Mouse (Mus musculus): Measurements from ENCODE around the gene Psma3. TPM values are rescaled to one million over a fixed set of nuclear protein-coding genes. Genes with fewer than 3 reads are reported as not detected.

Gene Psma3
- 28.2 and 35.6 TPM in 2 replicates for polyA plus RNA-seq (2012; rRNA removed)

DNA sequence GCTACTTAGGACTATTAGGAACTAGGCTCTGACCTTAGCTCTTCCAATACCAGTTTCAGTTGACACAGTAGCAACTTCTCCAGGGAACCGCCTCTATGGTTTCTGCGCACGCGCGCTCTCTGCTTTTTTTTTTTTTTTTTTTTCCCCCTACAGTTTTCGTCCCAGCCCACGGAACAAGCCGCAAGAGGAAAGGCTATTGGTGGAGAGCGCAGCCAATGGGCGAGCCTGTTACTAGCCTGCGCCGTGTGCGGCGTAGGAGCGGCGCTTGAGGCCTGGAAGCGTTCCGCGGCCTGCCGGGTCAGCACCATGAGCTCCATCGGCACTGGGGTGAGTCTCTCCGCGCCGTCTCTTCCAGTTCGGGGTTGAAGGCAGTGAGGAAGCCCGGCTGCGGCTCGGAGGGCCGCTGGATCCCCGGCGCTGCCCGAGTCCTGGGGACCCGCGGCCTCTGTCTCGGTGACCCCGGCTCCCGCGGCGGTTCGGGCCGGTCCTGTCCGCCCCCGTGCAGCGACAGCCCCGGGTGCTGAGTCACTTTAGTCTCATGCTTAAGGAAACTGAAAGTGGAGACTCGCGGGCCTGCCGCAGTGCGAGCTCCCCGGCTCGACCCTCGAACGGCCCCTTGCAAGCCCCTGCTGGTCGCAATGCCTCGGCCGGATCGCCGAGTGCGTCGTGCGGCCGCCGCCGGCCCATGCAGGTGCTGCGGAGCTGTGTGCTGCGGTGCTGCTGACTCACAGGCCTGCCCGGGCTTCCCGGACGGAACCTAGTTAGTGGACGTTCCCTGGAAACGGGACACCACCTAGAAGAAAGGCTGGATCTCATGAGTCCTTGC lies at the start of gene Psma3:
TSS of gene Psma3 (plus strand) at position 181 of the 826 bp plus-strand sequence.
- Histone ChIP-seq H3K27me3 (ENCODE audit: control insufficient read depth, insufficient read depth, low read length) (no peaks in the 10 kb centered on the region), H3K4me1 (replicated peaks; ENCODE audit: control insufficient read depth, insufficient read depth, low read length) (peaks cover 6% of the 10 kb centered on the region), H3K36me3 (ENCODE audit: control insufficient read depth, insufficient read depth, low read length) (0 out of 2 replicates have a peak, but pooled peaks cover 5% of the 10 kb centered on the region), H3K27ac (ENCODE audit: control insufficient read depth, insufficient read depth, low read length) (peak within 1 kb of the TSS; percentile 68), H3K4me3 (ENCODE audit: control insufficient read depth, insufficient read depth, low read length) (peak within 1 kb of the TSS; percentile 62)
- DNase-seq, result peak; percentile 88
- TF ChIP-seq POLR2A (IDR thresholded peaks at IDR 0.05; ENCODE audit: control insufficient read depth, extremely low read depth, insufficient read depth, low read length, poor library complexity) (peak; percentile 77), CTCF (IDR thresholded peaks at IDR 0.05; ENCODE audit: borderline replicate concordance, control insufficient read depth, extremely low read depth, insufficient read depth, low read length, poor library complexity) (no peak)
- WGBS, result under 1% methylated on average over 71 of the region's 71 CpGs

DNA sequence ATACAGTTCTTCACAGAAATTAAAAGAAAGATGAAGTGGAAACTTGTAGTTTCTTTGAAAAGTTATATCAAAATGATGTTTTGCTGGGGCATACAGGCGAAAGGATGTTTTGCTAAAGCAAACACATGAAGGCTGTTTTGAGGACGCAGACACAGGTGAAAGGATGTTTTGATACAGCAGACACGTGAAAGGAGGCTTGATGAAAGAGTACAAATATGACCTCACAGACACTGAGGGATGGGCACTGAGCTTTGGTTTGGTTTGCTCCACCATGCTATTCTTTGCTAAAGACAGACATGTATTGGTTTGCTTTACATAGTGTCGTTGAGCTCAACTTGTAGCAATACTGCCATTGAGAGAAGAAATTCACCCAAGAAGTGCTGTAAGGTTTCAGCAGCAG lies 44.6 kb upstream of the Psma3 start:
- Histone ChIP-seq H3K4me3 (ENCODE audit: control insufficient read depth, insufficient read depth, low read length) (no peak overlapping the region), H3K27me3 (ENCODE audit: control insufficient read depth, insufficient read depth, low read length) (no peaks in the 10 kb centered on the region), H3K36me3 (ENCODE audit: control insufficient read depth, insufficient read depth, low read length) (no peaks in the 10 kb centered on the region), H3K27ac (ENCODE audit: control insufficient read depth, insufficient read depth, low read length) (no peak overlapping the region), H3K4me1 (replicated peaks; ENCODE audit: control insufficient read depth, insufficient read depth, low read length) (no peaks in the 10 kb centered on the region)
- no peak for TF ChIP-seq POLR2A (IDR thresholded peaks at IDR 0.05; ENCODE audit: control insufficient read depth, extremely low read depth, insufficient read depth, low read length, poor library complexity)
- no peak for TF ChIP-seq CTCF (IDR thresholded peaks at IDR 0.05; ENCODE audit: borderline replicate concordance, control insufficient read depth, extremely low read depth, insufficient read depth, low read length, poor library complexity)
- 78% methylated on average over 4 of the region's 4 CpGs for WGBS
- no peak for DNase-seq

- no peak for DNase-seq
- TF ChIP-seq CTCF (IDR thresholded peaks at IDR 0.05; ENCODE audit: borderline replicate concordance, control insufficient read depth, extremely low read depth, insufficient read depth, low read length, poor library complexity) (no peak), POLR2A (IDR thresholded peaks at IDR 0.05; ENCODE audit: control insufficient read depth, extremely low read depth, insufficient read depth, low read length, poor library complexity) (no peak)
- H3K4me3 ChIP-seq (ENCODE audit: control insufficient read depth, insufficient read depth, low read length), result no peak overlapping the region; the same call in 1 of the 2 replicates
- 0 out of 2 replicates have a peak, but pooled peaks cover 2% of the 10 kb centered on the region for H3K4me1 ChIP-seq (replicated peaks; ENCODE audit: control insufficient read depth, insufficient read depth, low read length)
- no peaks in the 10 kb centered on the region for H3K36me3 ChIP-seq (ENCODE audit: control insufficient read depth, insufficient read depth, low read length)
- 52% methylated on average over 7 of the region's 12 CpGs for WGBS
- H3K27me3 ChIP-seq (ENCODE audit: control insufficient read depth, insufficient read depth, low read length), result no peaks in the 10 kb centered on the region
- H3K27ac ChIP-seq (ENCODE audit: control insufficient read depth, insufficient read depth, low read length), result peak overlapping the region; percentile 43
Observed at GRCm38 (mm10) chr12:70937150-70937549, 37.3 kb upstream of the Psma3 start.

DNA sequence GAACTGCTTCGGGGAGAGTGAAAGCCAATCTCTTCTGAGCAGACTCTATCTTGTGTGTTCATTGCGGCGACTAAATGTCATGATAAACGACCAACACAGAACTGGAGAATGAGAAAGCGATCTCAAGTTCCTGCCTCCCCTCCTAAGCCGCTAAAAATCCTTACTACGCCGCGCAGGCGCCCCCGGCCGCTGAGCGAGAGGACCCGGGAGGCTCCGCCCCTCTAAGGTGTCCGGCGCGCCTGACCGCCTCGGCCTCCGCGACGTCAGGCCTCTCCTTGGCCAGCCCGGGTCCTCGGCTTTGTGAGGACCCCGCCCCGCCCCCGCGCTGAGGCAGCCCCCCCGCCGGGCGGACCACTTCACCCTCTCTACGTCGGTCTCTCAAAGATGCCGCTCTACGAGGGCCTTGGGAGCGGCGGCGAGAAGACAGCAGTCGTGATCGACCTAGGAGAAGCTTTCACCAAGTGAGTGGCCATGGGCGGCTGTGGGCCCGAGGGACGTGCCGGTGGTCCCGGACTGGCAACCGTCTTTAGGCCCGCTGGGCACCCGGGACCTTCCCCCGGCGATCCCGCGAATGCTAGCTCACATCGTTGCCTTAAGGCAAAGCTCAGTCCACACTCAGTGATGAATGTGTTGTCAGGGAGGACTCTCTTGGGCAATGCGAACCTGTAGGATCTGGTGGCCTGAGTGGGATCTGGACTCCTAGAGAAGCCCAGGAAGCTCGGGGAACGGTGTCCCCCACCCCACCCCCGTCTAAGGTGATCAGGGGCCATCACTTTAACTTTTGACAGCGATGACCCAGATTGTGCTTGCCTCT lies 36.6 kb upstream of the Psma3 start, which contains the start of gene Actr10:
TSS of gene Actr10 (plus strand) at position 287 of the 814 bp plus-strand sequence.
- TF ChIP-seq POLR2A (IDR thresholded peaks at IDR 0.05; ENCODE audit: control insufficient read depth, extremely low read depth, insufficient read depth, low read length, poor library complexity) (peak; percentile 58), CTCF (IDR thresholded peaks at IDR 0.05; ENCODE audit: borderline replicate concordance, control insufficient read depth, extremely low read depth, insufficient read depth, low read length, poor library complexity) (no peak)
- H3K27ac ChIP-seq (ENCODE audit: control insufficient read depth, insufficient read depth, low read length), result peak within 1 kb of the TSS; percentile 56
- H3K4me1 ChIP-seq (replicated peaks; ENCODE audit: control insufficient read depth, insufficient read depth, low read length), result 0 out of 2 replicates have a peak, but pooled peaks cover 2% of the 10 kb centered on the region
- H3K36me3 ChIP-seq (ENCODE audit: control insufficient read depth, insufficient read depth, low read length), result no peaks in the 10 kb centered on the region; the same call in 1 of the 2 replicates
- WGBS, result under 1% methylated on average over 59 of the region's 59 CpGs
- peak within 1 kb of the TSS; percentile 93 for H3K4me3 ChIP-seq (ENCODE audit: control insufficient read depth, insufficient read depth, low read length)
- peak; percentile 93 for DNase-seq
- H3K27me3 ChIP-seq (ENCODE audit: control insufficient read depth, insufficient read depth, low read length), result no peaks in the 10 kb centered on the region

DNA sequence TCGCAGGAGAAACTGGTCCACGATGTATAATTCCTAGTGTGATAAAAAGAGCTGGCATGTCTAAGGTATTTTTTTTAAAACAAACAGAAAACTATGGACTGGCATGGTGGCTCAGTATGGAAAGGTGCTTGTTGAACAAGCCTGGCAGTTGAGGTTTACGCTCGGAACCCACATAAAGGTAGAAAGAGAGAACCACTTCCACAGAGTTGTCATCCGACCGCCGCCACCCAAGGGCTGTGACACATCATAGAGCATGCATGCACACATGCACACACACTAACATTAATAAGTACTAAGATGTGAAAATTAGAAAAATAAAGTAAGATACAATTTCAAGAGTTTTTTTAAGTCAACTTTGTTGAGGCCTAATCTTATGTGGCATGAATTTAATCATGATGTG lies 33.6 kb upstream of the Psma3 start:
- TF ChIP-seq CTCF (IDR thresholded peaks at IDR 0.05; ENCODE audit: borderline replicate concordance, control insufficient read depth, extremely low read depth, insufficient read depth, low read length, poor library complexity), result no peak
- no peak for TF ChIP-seq POLR2A (IDR thresholded peaks at IDR 0.05; ENCODE audit: control insufficient read depth, extremely low read depth, insufficient read depth, low read length, poor library complexity)
- peak; percentile 73 for DNase-seq
- H3K36me3 ChIP-seq (ENCODE audit: control insufficient read depth, insufficient read depth, low read length), result peaks cover 15% of the 10 kb centered on the region

DNA sequence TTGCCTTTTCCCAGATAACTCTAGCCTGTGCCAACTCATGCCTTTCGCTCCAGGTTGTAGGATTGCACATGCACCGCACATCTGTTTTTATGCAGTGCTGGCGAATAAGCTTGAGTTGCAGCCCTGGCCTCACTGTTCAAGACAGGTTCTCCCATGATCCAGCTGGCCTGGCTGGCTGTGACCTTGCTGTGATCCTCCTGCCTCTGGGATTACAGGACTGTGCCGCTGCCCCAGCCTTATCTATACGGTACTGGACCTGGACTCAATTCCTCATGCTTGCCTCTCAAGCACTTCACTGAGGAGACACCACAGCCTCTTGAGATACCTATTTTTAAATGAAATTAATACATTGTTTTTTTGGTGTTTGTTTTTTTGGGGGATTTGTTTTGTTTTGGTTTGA lies 30.2 kb upstream of the Psma3 start:
- no peak overlapping the region for H3K27ac ChIP-seq (ENCODE audit: control insufficient read depth, insufficient read depth, low read length)
- H3K27me3 ChIP-seq (ENCODE audit: control insufficient read depth, insufficient read depth, low read length), result no peaks in the 10 kb centered on the region
- no peak overlapping the region for H3K4me3 ChIP-seq (ENCODE audit: control insufficient read depth, insufficient read depth, low read length)
- TF ChIP-seq POLR2A (IDR thresholded peaks at IDR 0.05; ENCODE audit: control insufficient read depth, extremely low read depth, insufficient read depth, low read length, poor library complexity), result no peak
- TF ChIP-seq CTCF (IDR thresholded peaks at IDR 0.05; ENCODE audit: borderline replicate concordance, control insufficient read depth, extremely low read depth, insufficient read depth, low read length, poor library complexity), result no peak
- peaks cover 9% of the 10 kb centered on the region for H3K4me1 ChIP-seq (replicated peaks; ENCODE audit: control insufficient read depth, insufficient read depth, low read length)
- WGBS, result 98% methylated on average over 5 of the region's 5 CpGs
- peaks cover 31% of the 10 kb centered on the region for H3K36me3 ChIP-seq (ENCODE audit: control insufficient read depth, insufficient read depth, low read length)
- DNase-seq, result no peak

More for the DNA sequence above, 33.6 kb upstream of the Psma3 start:
- H3K27ac ChIP-seq (ENCODE audit: control insufficient read depth, insufficient read depth, low read length), result no peak overlapping the region
- 0 out of 2 replicates have a peak, but pooled peaks cover 2% of the 10 kb centered on the region for H3K4me1 ChIP-seq (replicated peaks; ENCODE audit: control insufficient read depth, insufficient read depth, low read length)
- no peak overlapping the region for H3K4me3 ChIP-seq (ENCODE audit: control insufficient read depth, insufficient read depth, low read length)
- H3K27me3 ChIP-seq (ENCODE audit: control insufficient read depth, insufficient read depth, low read length), result no peaks in the 10 kb centered on the region
- 18% methylated on average over 7 of the region's 7 CpGs for WGBS
